Mouse (Mus musculus) forebrain, embryonic 13.5 days (tissue): ENCODE measurements around the gene Lmbr1. TPM values are rescaled to one million over a fixed set of nuclear protein-coding genes. Genes with fewer than 3 reads are reported as not detected.

Experiments used
- ATAC-seq: fragments of 200-750 bp; cut with Nextera tagmentation; 2 replicates; pipeline ENCODE4 v1.8.0; 2017
- H3K27ac ChIP-seq: fragments of 300-500 bp; sonication (generic); 2 replicates; pipeline ENCODE4 v1.5.1; 2015; ENCODE audit warnings: inconsistent platforms, mild to moderate bottlenecking, moderate library complexity
- H3K27me3 ChIP-seq: fragments of 300-500 bp; sonication (generic); 2 replicates; pipeline ENCODE4 v1.6.1; 2015; ENCODE audit warnings: mild to moderate bottlenecking, inconsistent platforms
- H3K36me3 ChIP-seq: fragments of 300-500 bp; sonication (generic); 2 replicates; pipeline ENCODE4 v1.6.1; 2015; ENCODE audit warnings: mild to moderate bottlenecking, inconsistent platforms; ENCODE audit not compliant: poor library complexity, severe bottlenecking
- H3K4me1 ChIP-seq: fragments of 300-500 bp; sonication (generic); 2 replicates; pipeline ENCODE4 v1.6.1; 2015; ENCODE audit warnings: inconsistent platforms
- H3K4me2 ChIP-seq: fragments of 300-500 bp; sonication (generic); 2 replicates; pipeline ENCODE4 v1.6.1; 2015; ENCODE audit warnings: inconsistent platforms, mild to moderate bottlenecking, moderate library complexity
- H3K4me3 ChIP-seq: fragments of 300-500 bp; sonication (generic); 2 replicates; pipeline ENCODE4 v1.5.1; 2015; ENCODE audit warnings: mild to moderate bottlenecking, inconsistent platforms
- H3K9ac ChIP-seq: fragments of 300-500 bp; sonication (generic); 2 replicates; pipeline ENCODE4 v1.6.1; 2015; ENCODE audit warnings: mild to moderate bottlenecking, inconsistent platforms
- H3K9me3 ChIP-seq: fragments of 300-500 bp; sonication (generic); replicated peaks from 2 replicates; pipeline ENCODE4 v1.6.1; 2016; ENCODE audit warnings: inconsistent platforms
- WGBS: fragments of 180-500 bp; shearing (Covaris S2); methylation state at CpG from one replicate; pipeline ENCODE4 v1.1.7; 2015; 5-methylcytosine and 5-hydroxymethylcytosine counted together
- microRNA-seq: library from miRNA; unstranded; fragments of <30 nt; microRNA quantifications from one replicate; pipeline ENCODE4, GENCODE M21; 2016
- polyA plus RNA-seq: library from polyadenylated mRNA; unstranded; fragments of >200 nt; fragmentation: Nextera tagmentation; extraction: Ambion mirVana; gene quantifications from 2 replicates; pipeline ENCODE4 v1.2.1, GENCODE M21; 2015

Gene Lmbr1
- polyA plus RNA-seq, 1 experiment from 2014 or later: 17.3 TPM

DNA sequence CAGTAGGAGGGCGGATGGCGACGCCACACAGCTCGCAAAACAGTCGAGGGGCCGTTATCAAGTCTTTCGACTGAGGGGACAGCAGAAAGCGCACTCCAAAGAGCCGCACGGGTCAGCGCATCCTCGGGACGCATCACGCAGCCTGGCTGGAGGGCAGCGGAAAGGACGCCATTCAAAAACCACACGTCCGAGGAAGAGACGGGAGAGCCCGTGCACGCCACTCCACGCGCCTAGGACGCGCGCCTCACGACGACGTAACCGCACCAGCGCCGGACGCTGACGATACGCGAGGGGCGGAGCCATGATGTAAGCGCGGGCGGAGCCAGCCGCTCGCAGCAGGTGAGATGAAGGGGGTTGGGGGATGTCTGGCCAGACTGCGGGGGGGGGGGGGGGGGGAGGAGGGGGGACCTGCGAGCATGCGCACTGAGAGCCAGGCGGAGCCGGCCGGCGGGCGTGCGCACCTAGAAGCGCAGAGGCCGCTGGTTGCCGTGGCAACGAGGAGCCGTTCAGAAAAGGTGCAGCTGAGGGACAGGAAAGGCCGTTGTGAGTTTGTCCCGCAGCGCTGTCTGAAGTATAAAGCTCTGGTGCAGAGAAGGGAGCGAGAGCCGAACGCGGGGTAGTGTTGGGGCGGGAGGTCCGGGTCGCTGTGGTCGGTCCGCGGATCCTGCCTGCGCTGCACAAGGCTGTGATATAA, 182.5 kb downstream of the Lmbr1 start, which contains the start of gene Rnf32:
Rnf32 (plus strand) TSS at position 423 of the 694 bp plus-strand sequence.
- H3K9ac ChIP-seq: peak within 1 kb of the TSS; percentile 76
- peak within 1 kb of the TSS; percentile 78 for H3K27ac ChIP-seq
- H3K4me2 ChIP-seq: peak within 1 kb of the TSS; percentile 68
- ATAC-seq: peak; percentile 97
- 1% methylated on average over 54 of the region's 70 CpGs for WGBS
- peaks cover 7% of the 10 kb centered on the region; the same call in 1 of the 2 replicates for H3K4me1 ChIP-seq
- peak within 1 kb of the TSS; percentile 63 for H3K4me3 ChIP-seq
- H3K9me3 ChIP-seq: no peaks in the 10 kb centered on the region
- H3K36me3 ChIP-seq: no peaks in the 10 kb centered on the region
- H3K27me3 ChIP-seq: no peaks in the 10 kb centered on the region

DNA sequence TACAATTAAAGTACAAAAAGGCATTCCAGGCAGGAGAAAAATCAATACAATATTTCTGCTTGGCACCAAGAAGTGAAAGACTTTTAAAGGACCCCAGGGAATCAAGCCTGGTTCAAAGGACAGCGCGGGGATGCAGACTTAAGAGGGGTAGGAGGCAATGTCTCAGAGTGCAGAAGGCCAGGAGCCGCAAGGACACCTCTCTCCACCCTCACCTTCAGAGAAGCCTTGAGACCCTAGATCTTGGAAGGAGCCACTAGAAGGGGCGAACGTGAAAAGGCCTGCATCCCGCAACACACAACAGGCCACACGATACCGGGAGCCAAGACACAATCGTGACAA, 183.0 kb downstream of the Lmbr1 start:
- 4% methylated on average over 9 of the region's 9 CpGs for WGBS

DNA sequence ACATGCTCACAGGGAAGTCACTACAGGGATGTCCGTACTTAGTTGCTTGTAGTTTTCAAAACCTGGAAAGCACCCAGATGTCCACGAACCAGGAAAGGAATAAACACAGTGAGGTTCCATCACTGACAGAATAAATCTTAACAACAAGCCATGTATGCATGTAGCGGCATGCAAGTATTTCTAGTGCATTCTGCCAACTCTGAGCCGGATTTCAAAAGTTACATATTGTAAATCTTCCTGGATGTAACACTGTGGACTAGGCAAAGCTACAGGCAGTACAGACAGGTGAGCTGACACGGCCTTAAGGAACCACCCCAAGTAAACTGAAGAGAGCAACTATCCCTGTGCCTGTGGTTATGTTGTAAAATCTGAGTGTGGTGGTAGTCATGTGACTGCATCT, 191.4 kb downstream of the Lmbr1 start:
- 85% methylated on average over 5 of the region's 5 CpGs for WGBS
- Histone ChIP-seq H3K27me3 (no peaks in the 10 kb centered on the region), H3K9ac (no peak overlapping the region), H3K4me3 (no peak overlapping the region), H3K27ac (no peak overlapping the region), H3K4me1 (no peaks in the 10 kb centered on the region), H3K36me3 (no peaks in the 10 kb centered on the region), H3K9me3 (no peaks in the 10 kb centered on the region), H3K4me2 (no peak overlapping the region)
- ATAC-seq: no peak

More for the DNA sequence above, 183.0 kb downstream of the Lmbr1 start:
- Histone ChIP-seq H3K36me3 (no peaks in the 10 kb centered on the region), H3K9ac (peak overlapping the region; percentile 76), H3K27me3 (no peaks in the 10 kb centered on the region), H3K4me2 (peak overlapping the region; percentile 68), H3K9me3 (no peaks in the 10 kb centered on the region), H3K4me3 (peak overlapping the region; percentile 63), H3K27ac (peak overlapping the region; percentile 78), H3K4me1 (peaks cover 7% of the 10 kb centered on the region; the same call in 1 of the 2 replicates)
- ATAC-seq: no peak

Small RNA genes within 50 kb of the gene (microRNA-seq; reads per million reads assigned to microRNA genes)
- gene Gm23801: not detected

Other genes with a start within 250 kb of the Lmbr1 start
- gene Rnf32, start 182.4 kb downstream of the Lmbr1 start, polyA plus RNA-seq: 11.8 and 12.0 TPM in 2 replicates
- 26.0 and 26.6 TPM in 2 replicates for gene Nom1, start 56.3 kb upstream of the Lmbr1 start, polyA plus RNA-seq
- not detected in 2 replicates for gene Mnx1, start 100.1 kb upstream of the Lmbr1 start, polyA plus RNA-seq
- 18.5 and 18.7 TPM in 2 replicates for gene Ube3c, start 190.9 kb upstream of the Lmbr1 start, polyA plus RNA-seq